Mouse (Mus musculus): Measurements from ENCODE around the gene Carmil2. TPM values are rescaled to one million over a fixed set of nuclear protein-coding genes. Genes with fewer than 3 reads are reported as not detected.

Carmil2 gene
- polyA plus RNA-seq, 1 experiment from 2014 or later: 9.0 TPM

- WGBS: 94% methylated on average over 5 of the region's 5 CpGs
These were observed 53.1 kb downstream of the Carmil2 start for GRCm38 (mm10) chr8:105739216-105739615.

GRCm38 (mm10) chr8:105743301-105743700, 57.2 kb downstream of the Carmil2 start:
- H3K27me3 ChIP-seq: no peaks in the 10 kb centered on the region
- no peaks in the 10 kb centered on the region for H3K9me3 ChIP-seq
- H3K4me3 ChIP-seq: no peak overlapping the region
- WGBS: 97% methylated on average over 4 of the region's 4 CpGs
- no peak overlapping the region for H3K27ac ChIP-seq (replicated peaks)
- no peak for ATAC-seq (ENCODE audit: low FRiP score, low read depth)
- H3K9ac ChIP-seq (replicated peaks): no peak overlapping the region
- no peaks in the 10 kb centered on the region for H3K36me3 ChIP-seq
- H3K4me2 ChIP-seq (replicated peaks): no peak overlapping the region
- no peaks in the 10 kb centered on the region for H3K4me1 ChIP-seq

More at GRCm38 (mm10) chr8:105739216-105739615, 53.1 kb downstream of the Carmil2 start:
- no peaks in the 10 kb centered on the region for H3K9me3 ChIP-seq
- H3K4me2 ChIP-seq (replicated peaks): no peak overlapping the region
- no peaks in the 10 kb centered on the region for H3K27me3 ChIP-seq
- no peaks in the 10 kb centered on the region for H3K4me1 ChIP-seq
- H3K36me3 ChIP-seq: no peaks in the 10 kb centered on the region
- no peak for ATAC-seq (ENCODE audit: low FRiP score, low read depth)
- H3K9ac ChIP-seq (replicated peaks): no peak overlapping the region
- H3K27ac ChIP-seq (replicated peaks): no peak overlapping the region
- no peak overlapping the region for H3K4me3 ChIP-seq

Other genes starting within 250 kb of the Carmil2 start
- gene Tppp3, start 214.7 kb upstream of the Carmil2 start, polyA plus RNA-seq (2016; fragmentation: Nextera tagmentation; extraction: Ambion mirVana): 86.8 and 94.2 TPM in 2 replicates
- gene Zdhhc1, start 189.4 kb upstream of the Carmil2 start, polyA plus RNA-seq (2016; fragmentation: Nextera tagmentation; extraction: Ambion mirVana): 29.9 and 30.9 TPM in 2 replicates
- gene Hsd11b2, start 167.5 kb upstream of the Carmil2 start, polyA plus RNA-seq (2016; fragmentation: Nextera tagmentation; extraction: Ambion mirVana): 20.1 and 23.5 TPM in 2 replicates
- gene Atp6v0d1, start 120.2 kb upstream of the Carmil2 start, polyA plus RNA-seq (2016; fragmentation: Nextera tagmentation; extraction: Ambion mirVana): 107 and 110 TPM in 2 replicates
- 19.5 and 21.7 TPM in 2 replicates for gene Ripor1, start 81.0 kb upstream of the Carmil2 start, polyA plus RNA-seq (2016; fragmentation: Nextera tagmentation; extraction: Ambion mirVana)
- 157 TPM in 2 replicates for gene Ctcf, start 49.7 kb upstream of the Carmil2 start, polyA plus RNA-seq (2016; fragmentation: Nextera tagmentation; extraction: Ambion mirVana)
- gene Agrp, start 48.9 kb upstream of the Carmil2 start, polyA plus RNA-seq (2016; fragmentation: Nextera tagmentation; extraction: Ambion mirVana): 1.3 TPM in 1 of 2 replicates, not detected in the other
- gene Acd, start 14.8 kb downstream of the Carmil2 start, polyA plus RNA-seq (2016; fragmentation: Nextera tagmentation; extraction: Ambion mirVana): 82.8 and 89.5 TPM in 2 replicates
- gene Pard6a, start 14.9 kb downstream of the Carmil2 start, polyA plus RNA-seq (2016; fragmentation: Nextera tagmentation; extraction: Ambion mirVana): 31.7 and 32.7 TPM in 2 replicates
- 0.27 TPM in 1 of 2 replicates, not detected in the other for gene 4933405L10Rik, start 21.4 kb downstream of the Carmil2 start, polyA plus RNA-seq (2016; fragmentation: Nextera tagmentation; extraction: Ambion mirVana)
- gene Enkd1, start 21.9 kb downstream of the Carmil2 start, polyA plus RNA-seq (2016; fragmentation: Nextera tagmentation; extraction: Ambion mirVana): 28.6 and 32.6 TPM in 2 replicates
- 52.9 and 58.8 TPM in 2 replicates for gene Gfod2, start 72.4 kb downstream of the Carmil2 start, polyA plus RNA-seq (2016; fragmentation: Nextera tagmentation; extraction: Ambion mirVana)
- gene Ranbp10, start 141.1 kb downstream of the Carmil2 start, polyA plus RNA-seq (2016; fragmentation: Nextera tagmentation; extraction: Ambion mirVana): 15.0 and 15.1 TPM in 2 replicates
- 0.22 and 0.63 TPM in 2 replicates for gene Tsnaxip1, start 141.5 kb downstream of the Carmil2 start, polyA plus RNA-seq (2016; fragmentation: Nextera tagmentation; extraction: Ambion mirVana)
- gene Cenpt, start 167.0 kb downstream of the Carmil2 start, polyA plus RNA-seq (2016; fragmentation: Nextera tagmentation; extraction: Ambion mirVana): 66.3 and 67.0 TPM in 2 replicates
- 76.7 and 78.6 TPM in 2 replicates for gene Thap11, start 168.9 kb downstream of the Carmil2 start, polyA plus RNA-seq (2016; fragmentation: Nextera tagmentation; extraction: Ambion mirVana)
- gene Nutf2, start 174.3 kb downstream of the Carmil2 start, polyA plus RNA-seq (2016; fragmentation: Nextera tagmentation; extraction: Ambion mirVana): 280 and 286 TPM in 2 replicates
- 73.3 and 75.9 TPM in 2 replicates for gene Edc4, start 194.6 kb downstream of the Carmil2 start, polyA plus RNA-seq (2016; fragmentation: Nextera tagmentation; extraction: Ambion mirVana)
- 0.43 and 0.82 TPM in 2 replicates for gene Nrn1l, start 207.3 kb downstream of the Carmil2 start, polyA plus RNA-seq (2016; fragmentation: Nextera tagmentation; extraction: Ambion mirVana)
- gene Pskh1, start 214.2 kb downstream of the Carmil2 start, polyA plus RNA-seq (2016; fragmentation: Nextera tagmentation; extraction: Ambion mirVana): 23.0 and 23.2 TPM in 2 replicates
- gene Ctrl, start 247.6 kb downstream of the Carmil2 start, polyA plus RNA-seq (2016; fragmentation: Nextera tagmentation; extraction: Ambion mirVana): 2.3 and 3.4 TPM in 2 replicates